Mouse (Mus musculus): ENCODE measurements around the gene Prex1. TPM values are rescaled to one million over a fixed set of nuclear protein-coding genes. Genes with fewer than 3 reads are reported as not detected.

Prex1 gene
- polyA plus RNA-seq, 1 experiment from 2014 or later = 16.0 TPM

DNA sequence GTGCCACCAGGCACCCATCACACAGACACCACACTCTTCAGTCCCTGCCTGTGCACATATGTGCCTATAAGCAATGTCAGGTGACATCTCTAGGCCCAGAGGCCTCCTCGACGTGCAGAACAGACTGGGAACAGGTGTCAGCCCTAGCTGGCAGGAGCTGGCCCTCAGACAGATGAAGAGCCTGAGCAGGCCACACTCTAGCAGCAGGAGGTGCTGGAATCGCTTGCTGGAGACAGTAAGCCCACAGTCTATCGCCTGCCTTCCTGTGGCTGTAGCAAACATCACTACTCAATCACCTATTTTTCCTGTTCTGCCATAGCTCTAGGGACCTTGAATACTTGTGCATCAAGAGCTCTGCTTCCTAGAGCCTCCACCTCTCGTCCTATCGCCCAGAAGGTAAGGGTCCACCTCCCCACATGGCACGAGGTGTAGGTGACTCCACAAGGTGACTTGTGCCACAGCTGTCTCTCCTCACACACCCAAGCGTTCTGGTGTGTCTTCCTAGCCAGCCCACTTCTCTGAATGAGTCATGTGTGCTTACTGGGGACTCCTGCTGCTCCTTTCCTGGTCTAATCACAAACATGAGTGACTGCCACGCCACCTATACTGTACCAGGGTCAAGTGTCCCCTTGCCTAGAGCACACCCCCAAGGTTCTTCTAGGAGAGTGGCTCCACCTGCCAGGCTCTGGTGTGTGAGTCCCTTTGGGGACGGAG is 62.2 kb downstream of the Prex1 start:
- Histone ChIP-seq H3K36me3 (ENCODE audit: control insufficient read depth, insufficient read depth, low read length) (no peaks in the 10 kb centered on the region), H3K27ac (replicated peaks; ENCODE audit: low read depth, low read length) (no peak overlapping the region), H3K9ac (ENCODE audit: low read length) (no peak overlapping the region), H3K4me3 (ENCODE audit: low read depth, low read length) (no peak overlapping the region), H3K9me3 (ENCODE audit: control insufficient read depth, low read length) (no peaks in the 10 kb centered on the region), H3K4me2 (ENCODE audit: low read depth, severe bottlenecking) (no peak overlapping the region), H3K4me1 (ENCODE audit: control insufficient read depth, insufficient read depth, low read length) (no peaks in the 10 kb centered on the region), H3K27me3 (ENCODE audit: control insufficient read depth, insufficient read depth, low read length) (no peaks in the 10 kb centered on the region)
- ATAC-seq (ENCODE audit: insufficient number of reproducible peaks, low FRiP score, low TSS enrichment, low read depth) = no peak
- WGBS = 71% methylated on average over 10 of the region's 10 CpGs
- no peak for DNase-seq (ENCODE audit: low spot score)

DNA sequence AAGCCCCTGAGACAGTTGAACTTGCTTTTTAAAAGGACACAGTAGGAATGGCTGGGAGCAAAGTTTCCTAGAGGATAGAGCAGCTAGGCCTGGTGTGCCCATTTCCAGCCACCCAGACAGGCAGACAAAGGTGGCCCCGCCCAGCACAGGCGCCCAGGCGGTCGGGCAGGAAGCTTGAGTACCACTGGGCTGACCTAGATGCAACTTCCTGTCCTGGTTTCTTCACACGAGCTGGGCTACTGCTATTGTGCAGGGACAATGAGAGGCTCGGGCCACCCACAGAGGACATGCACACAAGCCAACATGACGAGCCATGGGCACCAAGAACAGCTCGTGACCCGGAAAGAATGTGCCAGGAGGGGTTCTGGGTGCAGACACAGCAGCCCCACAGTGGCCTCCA is 63.2 kb downstream of the Prex1 start:
- no peaks in the 10 kb centered on the region for H3K4me1 ChIP-seq (ENCODE audit: control insufficient read depth, insufficient read depth, low read length)
- DNase-seq (ENCODE audit: low spot score) = no peak

GRCm38 (mm10) chr2:166647242-166647641 is 66.4 kb downstream of the Prex1 start:
- Histone ChIP-seq H3K27me3 (ENCODE audit: control insufficient read depth, insufficient read depth, low read length) (no peaks in the 10 kb centered on the region), H3K9ac (ENCODE audit: low read length) (no peak overlapping the region), H3K4me1 (ENCODE audit: control insufficient read depth, insufficient read depth, low read length) (no peaks in the 10 kb centered on the region), H3K27ac (replicated peaks; ENCODE audit: low read depth, low read length) (no peak overlapping the region), H3K36me3 (ENCODE audit: control insufficient read depth, insufficient read depth, low read length) (no peaks in the 10 kb centered on the region), H3K4me3 (ENCODE audit: low read depth, low read length) (no peak overlapping the region), H3K9me3 (ENCODE audit: control insufficient read depth, low read length) (no peaks in the 10 kb centered on the region), H3K4me2 (ENCODE audit: low read depth, severe bottlenecking) (no peak overlapping the region)
- ATAC-seq (ENCODE audit: insufficient number of reproducible peaks, low FRiP score, low TSS enrichment, low read depth) = no peak
- 77% methylated on average over 7 of the region's 7 CpGs for WGBS
- no peak for DNase-seq (ENCODE audit: low spot score)

More for the DNA sequence above, 63.2 kb downstream of the Prex1 start:
- H3K9ac ChIP-seq (ENCODE audit: low read length) = no peak overlapping the region
- H3K4me3 ChIP-seq (ENCODE audit: low read depth, low read length) = no peak overlapping the region
- no peaks in the 10 kb centered on the region for H3K36me3 ChIP-seq (ENCODE audit: control insufficient read depth, insufficient read depth, low read length)
- 77% methylated on average over 9 of the region's 9 CpGs for WGBS
- H3K27ac ChIP-seq (replicated peaks; ENCODE audit: low read depth, low read length) = no peak overlapping the region
- H3K27me3 ChIP-seq (ENCODE audit: control insufficient read depth, insufficient read depth, low read length) = no peaks in the 10 kb centered on the region
- no peak overlapping the region for H3K4me2 ChIP-seq (ENCODE audit: low read depth, severe bottlenecking)
- H3K9me3 ChIP-seq (ENCODE audit: control insufficient read depth, low read length) = no peaks in the 10 kb centered on the region
- ATAC-seq (ENCODE audit: insufficient number of reproducible peaks, low FRiP score, low TSS enrichment, low read depth) = no peak

GRCm38 (mm10) chr2:166646434-166647088 is 67.1 kb downstream of the Prex1 start:
- H3K4me1 ChIP-seq (ENCODE audit: control insufficient read depth, insufficient read depth, low read length) = no peaks in the 10 kb centered on the region
- H3K4me3 ChIP-seq (ENCODE audit: low read depth, low read length) = no peak overlapping the region
- H3K4me2 ChIP-seq (ENCODE audit: low read depth, severe bottlenecking) = no peak overlapping the region
- no peaks in the 10 kb centered on the region for H3K9me3 ChIP-seq (ENCODE audit: control insufficient read depth, low read length)
- H3K36me3 ChIP-seq (ENCODE audit: control insufficient read depth, insufficient read depth, low read length) = no peaks in the 10 kb centered on the region
- no peak overlapping the region for H3K27ac ChIP-seq (replicated peaks; ENCODE audit: low read depth, low read length)
- H3K9ac ChIP-seq (ENCODE audit: low read length) = no peak overlapping the region
- DNase-seq (ENCODE audit: low spot score) (no peak), ATAC-seq (ENCODE audit: insufficient number of reproducible peaks, low FRiP score, low TSS enrichment, low read depth) (no peak)
- H3K27me3 ChIP-seq (ENCODE audit: control insufficient read depth, insufficient read depth, low read length) = no peaks in the 10 kb centered on the region
- 82% methylated on average over 12 of the region's 12 CpGs for WGBS

GRCm38 (mm10) chr2:166644816-166645215 is 68.8 kb downstream of the Prex1 start:
- no peaks in the 10 kb centered on the region for H3K9me3 ChIP-seq (ENCODE audit: control insufficient read depth, low read length)
- H3K4me2 ChIP-seq (ENCODE audit: low read depth, severe bottlenecking) = no peak overlapping the region
- H3K27ac ChIP-seq (replicated peaks; ENCODE audit: low read depth, low read length) = no peak overlapping the region
- H3K27me3 ChIP-seq (ENCODE audit: control insufficient read depth, insufficient read depth, low read length) = no peaks in the 10 kb centered on the region
- no peaks in the 10 kb centered on the region for H3K36me3 ChIP-seq (ENCODE audit: control insufficient read depth, insufficient read depth, low read length)
- DNase-seq (ENCODE audit: low spot score) = no peak
- 89% methylated on average over 11 of the region's 11 CpGs for WGBS
- no peaks in the 10 kb centered on the region for H3K4me1 ChIP-seq (ENCODE audit: control insufficient read depth, insufficient read depth, low read length)
- no peak overlapping the region for H3K4me3 ChIP-seq (ENCODE audit: low read depth, low read length)
- no peak overlapping the region for H3K9ac ChIP-seq (ENCODE audit: low read length)
- ATAC-seq (ENCODE audit: insufficient number of reproducible peaks, low FRiP score, low TSS enrichment, low read depth) = no peak

GRCm38 (mm10) chr2:166642581-166642987 is 71.0 kb downstream of the Prex1 start:
- Histone ChIP-seq H3K4me2 (ENCODE audit: low read depth, severe bottlenecking) (no peak overlapping the region), H3K4me1 (ENCODE audit: control insufficient read depth, insufficient read depth, low read length) (no peaks in the 10 kb centered on the region), H3K9me3 (ENCODE audit: control insufficient read depth, low read length) (no peaks in the 10 kb centered on the region), H3K27ac (replicated peaks; ENCODE audit: low read depth, low read length) (no peak overlapping the region), H3K4me3 (ENCODE audit: low read depth, low read length) (no peak overlapping the region), H3K9ac (ENCODE audit: low read length) (no peak overlapping the region), H3K27me3 (ENCODE audit: control insufficient read depth, insufficient read depth, low read length) (no peaks in the 10 kb centered on the region), H3K36me3 (ENCODE audit: control insufficient read depth, insufficient read depth, low read length) (no peaks in the 10 kb centered on the region)
- WGBS = 91% methylated on average over 8 of the region's 8 CpGs
- ATAC-seq (ENCODE audit: insufficient number of reproducible peaks, low FRiP score, low TSS enrichment, low read depth) (no peak), DNase-seq (ENCODE audit: low spot score) (no peak)

DNA sequence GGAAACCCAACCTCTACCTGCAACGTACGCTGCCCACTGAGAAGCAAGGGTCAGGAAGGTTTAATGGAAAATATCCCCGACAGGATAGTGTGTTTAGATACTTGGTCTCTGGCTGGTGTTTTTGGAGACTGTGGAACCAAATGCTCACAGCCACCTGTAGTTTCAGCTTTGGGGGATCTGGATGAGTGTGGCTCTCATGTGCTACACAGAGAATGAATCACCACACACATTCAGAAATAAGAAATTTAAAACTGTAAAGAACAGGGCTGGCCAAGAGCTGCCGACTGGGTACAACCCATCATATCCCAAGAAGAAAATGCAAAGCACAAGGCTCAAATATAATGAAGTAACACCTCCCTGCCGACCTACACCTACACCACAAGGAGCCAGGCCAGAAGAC is 73.9 kb downstream of the Prex1 start:
- no peak overlapping the region for H3K27ac ChIP-seq (replicated peaks; ENCODE audit: low read depth, low read length)
- ATAC-seq (ENCODE audit: insufficient number of reproducible peaks, low FRiP score, low TSS enrichment, low read depth) (no peak), DNase-seq (ENCODE audit: low spot score) (no peak)
- WGBS = 94% methylated on average over 5 of the region's 5 CpGs
- H3K27me3 ChIP-seq (ENCODE audit: control insufficient read depth, insufficient read depth, low read length) = no peaks in the 10 kb centered on the region
- no peaks in the 10 kb centered on the region for H3K36me3 ChIP-seq (ENCODE audit: control insufficient read depth, insufficient read depth, low read length)
- H3K4me3 ChIP-seq (ENCODE audit: low read depth, low read length) = no peak overlapping the region
- no peaks in the 10 kb centered on the region for H3K9me3 ChIP-seq (ENCODE audit: control insufficient read depth, low read length)
- H3K4me1 ChIP-seq (ENCODE audit: control insufficient read depth, insufficient read depth, low read length) = no peaks in the 10 kb centered on the region
- H3K4me2 ChIP-seq (ENCODE audit: low read depth, severe bottlenecking) = no peak overlapping the region
- no peak overlapping the region for H3K9ac ChIP-seq (ENCODE audit: low read length)

DNA sequence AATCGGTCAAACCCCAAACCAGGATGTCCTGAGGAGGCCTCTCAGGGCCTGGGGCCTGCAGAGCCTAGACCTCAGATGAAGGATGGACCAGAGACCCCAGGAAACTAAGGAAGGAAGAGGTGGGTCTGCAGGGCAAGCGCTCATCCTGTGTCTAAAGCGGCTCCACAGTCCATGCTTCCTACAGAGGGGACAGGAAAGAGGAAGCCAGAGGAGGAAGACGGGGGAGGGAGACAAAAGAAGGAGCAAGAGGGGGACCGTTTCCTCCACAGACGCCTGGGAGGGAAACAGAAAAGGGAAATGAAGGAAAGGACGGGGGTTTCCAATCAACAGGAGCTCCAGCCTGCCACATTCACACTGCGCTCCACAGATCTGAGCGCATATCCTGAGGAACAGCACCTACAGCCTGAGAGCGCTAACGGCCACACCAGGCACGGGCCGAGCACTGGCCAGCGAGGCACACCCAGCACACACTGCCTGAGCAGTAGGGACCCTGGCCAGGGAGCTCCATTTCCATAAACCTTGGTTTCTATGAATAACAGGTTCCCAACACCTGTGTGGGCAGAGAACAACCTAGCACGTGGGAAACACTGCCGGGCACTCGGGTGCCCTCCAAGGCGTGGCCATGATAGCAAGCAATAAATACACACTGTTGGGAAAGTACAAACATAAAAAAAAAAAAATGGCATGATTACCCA is 74.5 kb downstream of the Prex1 start:
- Histone ChIP-seq H3K9ac (ENCODE audit: low read length) (no peak overlapping the region), H3K36me3 (ENCODE audit: control insufficient read depth, insufficient read depth, low read length) (no peaks in the 10 kb centered on the region), H3K27me3 (ENCODE audit: control insufficient read depth, insufficient read depth, low read length) (no peaks in the 10 kb centered on the region), H3K4me1 (ENCODE audit: control insufficient read depth, insufficient read depth, low read length) (no peaks in the 10 kb centered on the region), H3K4me3 (ENCODE audit: low read depth, low read length) (no peak overlapping the region), H3K9me3 (ENCODE audit: control insufficient read depth, low read length) (no peaks in the 10 kb centered on the region), H3K4me2 (ENCODE audit: low read depth, severe bottlenecking) (no peak overlapping the region), H3K27ac (replicated peaks; ENCODE audit: low read depth, low read length) (no peak overlapping the region)
- 77% methylated on average over 18 of the region's 18 CpGs for WGBS
- DNase-seq (ENCODE audit: low spot score) = no peak
- ATAC-seq (ENCODE audit: insufficient number of reproducible peaks, low FRiP score, low TSS enrichment, low read depth) = no peak

All from limb, embryonic 11.5 days (tissue).